Mouse (Mus musculus): ENCODE results near the gene Chrm1.

- TF ChIP-seq EP300 (IDR thresholded peaks at IDR 0.05) = no peak
- no peak for TF ChIP-seq CTCF (IDR thresholded peaks at IDR 0.05)
Observed at GRCm38 (mm10) chr19:8722021-8722420, 58.4 kb downstream of the Chrm1 start.

All from lung, postnatal 0 days (tissue).